Mouse (Mus musculus) thymus, postnatal 4 days (tissue): Measurements from ENCODE around the gene Arl6ip5.
A peak's percentile ranks its signal among the peaks of the same experiment; 100 is the strongest.
"Not testable (repeated sequence)": the region's sequence is repeated elsewhere in the genome, so short reads cannot be mapped to it uniquely, and the experiment has no call there.

Experiments used
- DNase-seq: peaks from one replicate; pipeline ENCODE4 v3.0.0; 2021

The Arl6ip5 gene

GRCm38 (mm10) chr6:97224505-97224904 lies 14.0 kb downstream of the Arl6ip5 start:
- no peak for DNase-seq

DNA sequence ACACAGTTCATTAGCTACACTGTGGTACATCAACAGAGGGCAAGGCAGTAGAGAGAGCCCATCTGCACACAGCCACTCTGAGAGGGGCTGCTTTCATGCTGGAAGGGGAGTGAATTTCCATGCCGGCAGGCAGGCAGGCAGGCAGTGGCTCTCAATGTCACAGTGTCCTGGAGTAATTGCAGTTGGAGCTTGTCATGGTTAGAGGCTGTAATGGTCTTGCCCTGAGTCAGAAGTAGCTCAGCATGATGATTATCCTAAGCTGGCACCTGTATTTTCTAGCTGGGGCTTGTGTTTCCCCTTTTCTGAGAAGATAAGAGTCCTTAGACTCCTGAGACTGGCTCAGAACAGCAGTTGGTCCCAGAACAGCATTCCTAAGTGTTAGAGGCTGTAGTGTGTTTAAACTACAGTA lies 15.6 kb downstream of the Arl6ip5 start:
- DNase-seq, result no peak

- DNase-seq, result no peak
These were observed 16.8 kb downstream of the Arl6ip5 start for GRCm38 (mm10) chr6:97227067-97227847.

DNA sequence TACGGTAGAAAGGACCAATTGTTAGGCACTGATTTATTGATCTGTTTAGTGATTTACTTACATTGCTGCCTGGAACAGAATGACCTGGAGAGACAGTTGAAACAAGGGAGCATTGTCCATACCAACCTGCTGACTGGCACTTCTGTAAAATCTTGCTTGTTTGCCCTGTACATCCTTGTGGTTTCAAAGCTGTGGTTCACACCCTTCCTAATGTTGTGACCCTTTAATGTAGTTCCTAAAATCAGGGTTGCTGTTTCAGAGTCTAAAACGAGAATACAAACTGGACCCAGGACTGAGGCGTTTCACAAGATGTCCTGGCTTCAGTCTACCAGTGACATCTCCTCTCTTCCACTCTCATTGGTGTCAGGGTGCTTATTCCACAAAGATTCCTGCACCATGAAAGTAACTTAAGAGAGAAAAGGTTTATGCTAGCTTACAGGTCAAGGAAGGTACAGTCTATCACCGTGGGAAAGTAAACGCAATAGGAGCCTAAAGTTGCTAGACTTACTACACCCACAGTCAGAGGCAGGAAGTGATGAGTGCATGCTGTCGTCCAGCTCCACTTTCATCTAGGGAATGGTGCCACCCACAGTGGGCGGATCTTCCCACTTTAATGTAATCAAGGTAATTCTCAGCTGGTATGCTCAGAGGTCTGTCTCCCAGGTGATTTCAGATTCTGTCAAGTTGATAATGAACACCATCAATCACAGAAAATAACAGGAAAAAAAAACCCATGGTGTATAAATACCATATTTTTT lies 24.6 kb downstream of the Arl6ip5 start:
- no peak for DNase-seq

- no peak for DNase-seq
These were observed 25.6 kb downstream of the Arl6ip5 start for GRCm38 (mm10) chr6:97236088-97236487.

GRCm38 (mm10) chr6:97239360-97239759 lies 28.9 kb downstream of the Arl6ip5 start:
- DNase-seq, result no peak

GRCm38 (mm10) chr6:97240092-97240491 lies 29.6 kb downstream of the Arl6ip5 start:
- DNase-seq, result no peak

GRCm38 (mm10) chr6:97242522-97242921 lies 32.0 kb downstream of the Arl6ip5 start:
- no peak for DNase-seq

GRCm38 (mm10) chr6:97245200-97245599 lies 34.7 kb downstream of the Arl6ip5 start:
- DNase-seq, result no peak

DNA sequence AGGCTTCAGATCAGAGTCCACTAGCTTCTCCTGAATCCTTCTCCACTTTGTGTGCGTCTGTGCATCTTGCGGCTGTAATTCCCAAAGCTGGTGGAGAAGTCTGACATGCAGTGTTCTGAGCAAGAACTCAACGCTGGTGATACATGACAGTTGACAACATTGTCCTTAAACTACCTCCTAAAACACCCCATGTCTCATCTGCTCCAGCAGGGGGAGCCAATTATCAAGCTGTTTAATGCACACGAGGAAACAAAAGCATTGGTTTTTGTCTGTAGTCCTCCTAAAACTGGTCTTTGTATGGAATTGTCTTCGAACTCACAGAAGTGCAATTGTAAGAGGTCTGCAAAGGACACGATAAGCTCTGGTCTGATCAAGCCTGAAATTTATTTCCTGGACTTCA lies 40.5 kb downstream of the Arl6ip5 start:
- DNase-seq, result peak; percentile 72

GRCm38 (mm10) chr6:97252086-97252485 lies 41.6 kb downstream of the Arl6ip5 start:
- DNase-seq, result no peak

GRCm38 (mm10) chr6:97252711-97253221 lies 42.3 kb downstream of the Arl6ip5 start, which contains the start of gene Lmod3:
Gene Lmod3 (minus strand): TSS chr6:97252759.
- no peak for DNase-seq

- DNase-seq, result no peak
These were observed 48.0 kb downstream of the Arl6ip5 start for GRCm38 (mm10) chr6:97258489-97258888.

DNA sequence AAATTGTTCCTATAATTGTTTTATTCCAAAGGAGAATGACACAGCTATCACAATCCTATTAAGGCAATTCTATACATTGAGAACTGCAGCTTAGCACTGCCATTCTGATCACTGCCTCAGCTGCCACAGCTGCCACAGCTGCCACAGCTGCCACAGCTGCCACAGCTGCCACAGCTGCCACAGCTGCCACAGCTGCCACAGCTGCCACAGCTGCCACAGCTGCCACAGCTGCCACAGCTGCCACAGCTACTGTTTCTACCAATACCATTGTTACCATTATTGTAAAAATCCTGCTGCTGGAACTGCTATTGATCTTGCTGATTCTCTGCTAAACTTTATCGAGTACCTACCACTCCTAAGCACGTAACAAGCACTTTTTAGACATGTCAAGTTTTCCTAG lies 49.4 kb downstream of the Arl6ip5 start:
- DNase-seq, result not testable (repeated sequence)

DNA sequence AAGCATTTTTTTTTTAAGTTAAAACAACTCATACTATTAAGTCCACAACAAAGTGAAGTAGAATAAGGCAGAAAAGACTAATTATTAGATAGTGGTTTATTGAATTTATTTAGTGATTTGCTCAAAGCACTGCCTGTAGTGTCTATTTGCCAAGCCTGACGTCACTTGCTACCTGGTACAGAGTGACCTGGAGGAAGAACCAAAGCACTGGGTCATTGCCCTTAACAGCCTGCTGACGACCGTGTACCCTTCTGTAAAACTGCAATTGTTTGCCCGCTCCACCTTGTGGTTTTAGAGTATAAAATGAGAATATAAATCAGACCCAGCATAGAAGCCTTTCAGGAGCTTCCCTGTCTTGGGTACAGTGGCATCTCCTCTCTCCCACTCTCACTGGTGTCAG lies 51.7 kb downstream of the Arl6ip5 start:
- DNase-seq, result no peak

GRCm38 (mm10) chr6:97263750-97264149 lies 53.3 kb downstream of the Arl6ip5 start:
- DNase-seq, result not testable (repeated sequence)

DNA sequence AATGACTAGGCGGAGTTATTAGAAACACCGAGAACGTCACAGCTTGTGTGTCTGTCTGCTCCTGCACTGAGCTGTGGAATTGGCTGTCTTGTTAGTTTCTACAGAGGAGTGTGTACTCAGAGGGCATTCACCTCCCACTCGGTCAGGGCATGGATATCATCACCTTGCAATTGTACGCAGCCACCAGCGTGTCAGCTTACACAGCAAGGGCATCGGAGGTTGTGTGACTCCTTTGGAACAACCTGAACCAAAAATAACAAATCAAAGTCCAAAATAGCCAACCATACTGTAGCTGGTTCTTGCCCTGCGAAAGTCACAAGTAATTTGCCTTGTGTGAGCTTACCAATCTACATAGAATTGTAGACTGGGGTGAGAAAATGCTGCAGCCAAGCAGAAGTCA lies 54.8 kb downstream of the Arl6ip5 start:
- no peak for DNase-seq

GRCm38 (mm10) chr6:97265705-97266104 lies 55.2 kb downstream of the Arl6ip5 start:
- no peak for DNase-seq

GRCm38 (mm10) chr6:97266661-97267060 lies 56.2 kb downstream of the Arl6ip5 start:
- DNase-seq, result no peak

DNA sequence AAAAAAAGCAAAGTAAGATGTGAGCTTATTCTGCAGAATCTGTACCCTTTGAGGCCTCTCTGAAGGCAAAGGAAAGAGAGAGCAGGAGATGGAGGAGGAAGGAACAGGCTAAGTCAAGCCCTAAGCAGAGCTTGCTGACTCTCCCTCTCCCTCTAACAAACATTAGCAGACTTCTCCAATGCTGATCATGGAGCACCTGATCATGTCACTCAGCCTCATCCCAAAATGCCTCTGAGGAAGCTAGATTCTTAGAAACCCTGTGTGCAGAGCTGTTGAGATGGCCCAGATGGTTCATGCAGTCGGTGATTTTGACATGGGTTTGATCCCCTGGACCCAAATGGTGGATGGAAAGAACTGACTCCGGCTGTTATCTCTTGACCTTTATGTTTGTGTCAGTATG lies 56.6 kb downstream of the Arl6ip5 start:
- DNase-seq, result no peak

- DNase-seq, result no peak
These were observed 59.1 kb downstream of the Arl6ip5 start for GRCm38 (mm10) chr6:97269596-97269995.

DNA sequence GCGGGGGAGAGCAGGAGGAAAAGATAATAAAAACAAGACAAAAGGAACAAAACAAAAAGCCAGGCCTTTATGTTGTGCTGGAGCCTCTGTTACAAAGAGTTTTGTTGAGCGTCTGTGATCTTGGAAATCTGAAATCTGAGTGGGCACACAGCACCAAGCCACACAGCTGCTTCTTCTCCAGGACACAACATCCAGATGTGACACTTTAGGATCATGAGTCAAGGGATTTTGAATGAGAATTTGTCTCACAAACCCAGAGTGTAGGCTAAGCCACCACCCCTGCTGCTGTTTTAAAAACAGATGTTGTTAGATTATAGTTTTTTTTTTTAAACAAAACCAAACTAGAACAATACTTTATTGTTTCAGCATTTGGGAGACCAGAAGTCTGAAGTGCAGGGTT lies 61.9 kb downstream of the Arl6ip5 start:
- DNase-seq, result no peak

DNA sequence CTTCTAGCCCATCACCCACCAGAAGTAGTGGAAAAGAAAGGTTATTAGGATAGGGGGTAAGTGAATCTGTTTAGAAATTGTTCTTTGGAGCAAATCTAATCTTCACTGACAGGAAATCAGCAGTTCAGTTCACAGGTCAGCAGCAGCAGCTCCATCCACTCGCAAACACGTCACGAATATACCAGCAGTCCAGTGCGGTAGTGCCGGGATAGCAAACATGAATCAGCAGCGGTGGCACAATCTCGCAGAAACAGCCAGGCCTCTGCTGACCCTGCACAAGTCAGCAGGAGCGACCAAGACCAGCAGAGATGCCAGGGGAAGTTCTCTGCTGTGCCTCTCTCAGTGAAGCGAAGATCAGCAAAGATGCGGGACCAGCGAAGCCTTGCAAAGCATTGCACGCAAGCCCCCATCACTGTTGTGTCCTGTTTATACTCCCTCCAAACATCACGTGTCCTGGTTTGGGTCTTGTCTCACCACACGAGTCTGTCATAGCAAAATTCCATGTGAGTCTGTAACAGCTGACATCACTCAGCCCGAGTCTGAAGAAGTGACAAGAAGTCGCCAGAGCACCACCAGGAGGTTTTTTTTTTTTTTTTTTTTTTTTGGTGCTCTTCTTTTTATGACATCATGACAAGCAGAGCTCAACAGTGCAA lies 62.7 kb downstream of the Arl6ip5 start:
- DNase-seq, result no peak
